Mouse (Mus musculus) embryonic fibroblast, embryonic 13.5 days (primary cell): ENCODE measurements around the gene Hps4.

ENCODE experiments used
- CTCF ChIP-seq: IDR thresholded peaks from 2 replicates; pipeline ENCODE4 v1.5.1; 2011; ENCODE audit warnings: mild to moderate bottlenecking, control low read depth, low read length, moderate library complexity, borderline replicate concordance; ENCODE audit not compliant: insufficient read depth
- POLR2A ChIP-seq: IDR thresholded peaks from 2 replicates; pipeline ENCODE4 v1.6.1; 2011; ENCODE audit warnings: low read depth, mild to moderate bottlenecking, control low read depth, low read length, moderate library complexity

GRCm38 (mm10) chr5:112349169-112349568, 6.3 kb downstream of the Hps4 start:
- TF ChIP-seq POLR2A = no peak
- no peak for TF ChIP-seq CTCF
